In the genomic region with DNA sequence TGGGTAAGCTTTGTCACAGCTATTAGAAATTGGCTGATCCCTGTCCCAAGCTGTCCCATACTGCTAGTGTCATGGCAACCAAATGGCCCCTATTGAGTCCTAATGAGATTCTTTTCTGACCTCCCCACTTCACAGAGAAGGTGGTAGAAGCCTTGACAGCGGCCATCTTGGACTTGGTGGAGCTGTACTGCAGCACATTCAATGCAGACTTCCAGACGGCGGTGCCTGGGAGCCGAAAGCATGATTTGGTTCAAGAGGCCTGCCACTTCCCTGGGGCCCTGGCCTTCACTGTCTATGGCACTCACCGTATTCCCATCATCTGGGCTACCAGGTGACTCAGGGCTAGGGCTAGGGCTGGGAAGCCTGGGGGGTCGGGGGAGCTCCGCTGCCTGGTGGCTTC, we compare ENCODE assay signal across 14 mouse cellular contexts. TPM values are rescaled to one million over a fixed set of nuclear protein-coding genes. Genes with fewer than 3 reads are reported as not detected.
DNase-seq lines count a peak whose midpoint lies in the region; ATAC-seq lines count a peak whose summit lies in the region.
"Had no signal": no experiment of that assay in that cellular context is flagged by ENCODE, and none has a peak within 500 bp of the region (broad histone marks: within the 10 kb centered on the region; RNA-seq: fewer than 3 reads in every experiment).

No protein-coding gene starts in this region.

- 34% methylated on average over 7 of the region's 7 CpGs for WGBS in forebrain, embryonic 15.5 days
- WGBS in midbrain, embryonic 12.5 days, result 42% methylated on average over 7 of the region's 7 CpGs

- peaks cover 39% of the 10 kb centered on the region for H3K36me3 ChIP-seq in forebrain, embryonic 15.5 days
- H3K36me3 ChIP-seq in midbrain, embryonic 12.5 days, result peaks cover 61% of the 10 kb centered on the region
- H3K36me3 ChIP-seq: liver, embryonic 13.5 days had no signal

- ATAC-seq in forebrain, embryonic 15.5 days (replicated peaks), result peak; percentile 36
- peak; percentile 48 for ATAC-seq in midbrain, embryonic 12.5 days (ENCODE audit: low FRiP score, low read depth)
- no peak for ATAC-seq in CD4-positive, CD25-positive, alpha-beta regulatory T cell, adult 4 months
- no peak for ATAC-seq in activated CD4-positive, CD25-positive, alpha-beta regulatory T cell, adult 4 months

- peaks cover 38% of the 10 kb centered on the region for H3K4me1 ChIP-seq in forebrain, embryonic 15.5 days
- peaks cover 59% of the 10 kb centered on the region for H3K4me1 ChIP-seq in midbrain, embryonic 12.5 days

- H3K4me2 ChIP-seq in forebrain, embryonic 15.5 days (replicated peaks), result no peak overlapping the region
- H3K4me2 ChIP-seq in midbrain, embryonic 12.5 days (replicated peaks), result peak overlapping the region; percentile 26; the same call in 1 of the 2 replicates
- H3K4me2 ChIP-seq: liver, embryonic 13.5 days had no signal

- no peak overlapping the region for H3K4me3 ChIP-seq in forebrain, embryonic 15.5 days
- H3K4me3 ChIP-seq in midbrain, embryonic 12.5 days, result no peak overlapping the region
- H3K4me3 ChIP-seq: liver, embryonic 13.5 days had no signal

- H3K9ac ChIP-seq in forebrain, embryonic 15.5 days (replicated peaks), result no peak overlapping the region
- 0 out of 2 replicates have a peak overlapping the region, but pooled peaks have one; percentile 3 for H3K9ac ChIP-seq in midbrain, embryonic 12.5 days (replicated peaks)
- H3K9ac ChIP-seq: liver, embryonic 13.5 days had no signal

- H3K27ac ChIP-seq in forebrain, embryonic 15.5 days (replicated peaks), result peak overlapping the region; percentile 86
- H3K27ac ChIP-seq in midbrain, embryonic 12.5 days (replicated peaks), result peak overlapping the region; percentile 96
- H3K27ac ChIP-seq: liver, embryonic 13.5 days had no signal

- peak; percentile 4 for DNase-seq in gastrocnemius, postnatal 10 days
- DNase-seq in gastrocnemius, adult 18-20 months (ENCODE audit: low spot score), result no peak
- peak; percentile 84 for DNase-seq in retina, postnatal 1 day
- no peak for DNase-seq in right cerebral cortex, adult 18-20 months
- DNase-seq: adrenal gland, postnatal 36 days; cerebellum, adult 11-12 months; gastrocnemius, postnatal 25 days; kidney, adult 9 months; liver, embryonic 13.5 days; lung, postnatal 4 days had no signal

- H3K27me3 ChIP-seq in forebrain, embryonic 15.5 days, result no peaks in the 10 kb centered on the region
- no peaks in the 10 kb centered on the region for H3K27me3 ChIP-seq in midbrain, embryonic 12.5 days

- no peaks in the 10 kb centered on the region for H3K9me3 ChIP-seq in forebrain, embryonic 15.5 days
- H3K9me3 ChIP-seq in midbrain, embryonic 12.5 days, result no peaks in the 10 kb centered on the region
- H3K9me3 ChIP-seq: liver, embryonic 13.5 days had no signal

RNA-seq across cellular contexts. Expression of gene Pik3c2b, which starts 34.0 kb away (rescaled TPM):
- 10 to 100 TPM; 29.9 to 38.2 TPM for total RNA-seq in gastrocnemius, postnatal 10 days (2021)
- total RNA-seq in gastrocnemius, adult 18-20 months (2021), result 10 to 100 TPM in 1 of 2 experiments, 1 to 10 TPM in 1; 8.2 to 10.8 TPM
- polyA plus RNA-seq in forebrain, embryonic 15.5 days (2015; fragmentation: Nextera tagmentation; extraction: Ambion mirVana), result 15.7 and 18.7 TPM in 2 replicates
- 21.3 and 21.7 TPM in 2 replicates for polyA plus RNA-seq in midbrain, embryonic 12.5 days (2016; fragmentation: Nextera tagmentation; extraction: Ambion mirVana)
- 1 to 10 TPM in 1 of 2 experiments, under 1 TPM in 1; 0.78 to 1.1 TPM for polyA plus RNA-seq in CD4-positive, CD25-positive, alpha-beta regulatory T cell, adult 4 months (2017; shearing (Covaris generic))
- polyA plus RNA-seq in activated CD4-positive, CD25-positive, alpha-beta regulatory T cell, adult 4 months (2017; shearing (Covaris generic)), result under 1 TPM; 0.66 to 0.68 TPM

RNA-seq across cellular contexts. Expression of gene Mdm4, which starts 49.1 kb away (rescaled TPM):
- 10 to 100 TPM; 35.8 to 48.4 TPM for total RNA-seq in gastrocnemius, postnatal 10 days (2021)
- 10 to 100 TPM; 20.6 to 22.3 TPM for total RNA-seq in gastrocnemius, adult 18-20 months (2021)
- 46.8 and 48.3 TPM in 2 replicates for polyA plus RNA-seq in forebrain, embryonic 15.5 days (2015; fragmentation: Nextera tagmentation; extraction: Ambion mirVana)
- 50.1 and 56.4 TPM in 2 replicates for polyA plus RNA-seq in midbrain, embryonic 12.5 days (2016; fragmentation: Nextera tagmentation; extraction: Ambion mirVana)
- polyA plus RNA-seq in CD4-positive, CD25-positive, alpha-beta regulatory T cell, adult 4 months (2017; shearing (Covaris generic)), result 100 to 1,000 TPM in 1 of 2 experiments, 10 to 100 TPM in 1; 97.4 to 119 TPM
- 100 to 1,000 TPM in 1 of 2 experiments, 10 to 100 TPM in 1; 84.8 to 102 TPM for polyA plus RNA-seq in activated CD4-positive, CD25-positive, alpha-beta regulatory T cell, adult 4 months (2017; shearing (Covaris generic))

RNA-seq across cellular contexts. Expression of gene Ppp1r15b, which starts 51.4 kb away (rescaled TPM):
- total RNA-seq in gastrocnemius, postnatal 10 days (2021), result 10 to 100 TPM; 28.6 to 36.3 TPM
- 10 to 100 TPM; 13.0 to 15.3 TPM for total RNA-seq in gastrocnemius, adult 18-20 months (2021)
- polyA plus RNA-seq in forebrain, embryonic 15.5 days (2015; fragmentation: Nextera tagmentation; extraction: Ambion mirVana), result 31.8 and 32.0 TPM in 2 replicates
- 52.7 and 57.9 TPM in 2 replicates for polyA plus RNA-seq in midbrain, embryonic 12.5 days (2016; fragmentation: Nextera tagmentation; extraction: Ambion mirVana)
- 10 to 100 TPM; 20.6 to 21.8 TPM for polyA plus RNA-seq in CD4-positive, CD25-positive, alpha-beta regulatory T cell, adult 4 months (2017; shearing (Covaris generic))
- polyA plus RNA-seq in activated CD4-positive, CD25-positive, alpha-beta regulatory T cell, adult 4 months (2017; shearing (Covaris generic)), result 10 to 100 TPM; 21.7 to 22.4 TPM

Comparison
In these comparisons a context has a peak if more than half of its experiments do, and no peak if none do; other contexts are left out.
1. DNase-seq: peak in gastrocnemius, postnatal 10 days (single experiment) and retina, postnatal 1 day (single experiment); none in gastrocnemius, adult 18-20 months (single experiment) and right cerebral cortex, adult 18-20 months (single experiment).
2. ATAC-seq: peak in forebrain, embryonic 15.5 days (single experiment) and midbrain, embryonic 12.5 days (single experiment); none in CD4-positive, CD25-positive, alpha-beta regulatory T cell, adult 4 months (single experiment) and activated CD4-positive, CD25-positive, alpha-beta regulatory T cell, adult 4 months (single experiment).